Mouse (Mus musculus) forebrain, embryonic 10.5 days (tissue): ENCODE results near the gene Smim6. TPM values are rescaled to one million over a fixed set of nuclear protein-coding genes. Genes with fewer than 3 reads are reported as not detected.

Source experiments
- DNase-seq: peaks from one replicate; pipeline ENCODE4 v3.0.0-alpha.2; 2017; ENCODE audit warnings: low spot score; ENCODE audit errors: extremely low spot score
- H3K27ac ChIP-seq: fragments of 300-500 bp; sonication (generic); 2 replicates; pipeline ENCODE4 v1.5.1; 2016; ENCODE audit warnings: mild to moderate bottlenecking
- H3K27me3 ChIP-seq: fragments of 300-500 bp; sonication (generic); 2 replicates; pipeline ENCODE4 v1.6.1; 2016; ENCODE audit warnings: mild to moderate bottlenecking; ENCODE audit not compliant: poor library complexity, severe bottlenecking
- H3K36me3 ChIP-seq: fragments of 300-500 bp; sonication (generic); replicated peaks from 2 replicates; pipeline ENCODE4 v1.6.1; 2016; ENCODE audit warnings: mild to moderate bottlenecking, moderate library complexity
- H3K4me1 ChIP-seq: fragments of 300-500 bp; sonication (generic); 2 replicates; pipeline ENCODE4 v1.6.1; 2016
- H3K4me3 ChIP-seq: fragments of 300-500 bp; sonication (generic); 2 replicates; pipeline ENCODE4 v1.5.1; 2016; ENCODE audit warnings: mild to moderate bottlenecking, moderate library complexity
- H3K9me3 ChIP-seq: fragments of 300-500 bp; sonication (generic); 2 replicates; pipeline ENCODE4 v1.6.1; 2016; ENCODE audit warnings: mild to moderate bottlenecking, moderate library complexity
- WGBS: fragments of 180-500 bp; shearing (Covaris S2); methylation state at CpG from one replicate; pipeline ENCODE4 v1.1.7; 2016; 5-methylcytosine and 5-hydroxymethylcytosine counted together
- polyA plus RNA-seq: library from polyadenylated mRNA; unstranded; fragments of >200 nt; fragmentation: Nextera tagmentation; extraction: Ambion mirVana; gene quantifications from 2 replicates; pipeline ENCODE4 v1.2.1, GENCODE M21; 2016

Gene Smim6
- polyA plus RNA-seq, 1 experiment from 2014 or later = 0.83 TPM

GRCm38 (mm10) chr11:115929818-115930217, 18.0 kb downstream of the Smim6 start:
- WGBS = 81% methylated on average over 3 of the region's 3 CpGs
- Histone ChIP-seq H3K4me1 (peaks cover 22% of the 10 kb centered on the region), H3K36me3 (peaks cover 43% of the 10 kb centered on the region), H3K27ac (no peak overlapping the region), H3K27me3 (no peaks in the 10 kb centered on the region), H3K9me3 (no peaks in the 10 kb centered on the region), H3K4me3 (no peak overlapping the region)
- no peak for DNase-seq

DNA sequence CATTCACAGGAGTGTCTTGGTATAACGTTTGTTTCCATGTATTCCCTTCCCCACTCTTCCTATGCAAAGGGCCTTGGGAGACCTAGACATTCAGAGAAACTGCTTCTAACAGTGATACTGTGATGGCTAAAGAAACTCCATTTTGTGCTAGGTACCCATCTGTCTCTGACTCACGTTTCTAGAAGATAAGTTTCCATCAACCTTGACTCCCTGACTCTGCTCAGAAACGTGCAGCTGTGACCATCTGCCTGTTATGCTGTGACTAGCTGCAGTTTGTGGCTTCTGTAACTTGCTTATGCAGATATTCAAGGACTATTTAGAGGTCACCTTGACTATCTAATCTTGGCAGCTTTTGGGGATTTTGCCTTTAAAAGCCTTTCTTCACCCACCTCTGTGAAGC, 19.4 kb downstream of the Smim6 start:
- 77% methylated on average over 3 of the region's 3 CpGs for WGBS

DNA sequence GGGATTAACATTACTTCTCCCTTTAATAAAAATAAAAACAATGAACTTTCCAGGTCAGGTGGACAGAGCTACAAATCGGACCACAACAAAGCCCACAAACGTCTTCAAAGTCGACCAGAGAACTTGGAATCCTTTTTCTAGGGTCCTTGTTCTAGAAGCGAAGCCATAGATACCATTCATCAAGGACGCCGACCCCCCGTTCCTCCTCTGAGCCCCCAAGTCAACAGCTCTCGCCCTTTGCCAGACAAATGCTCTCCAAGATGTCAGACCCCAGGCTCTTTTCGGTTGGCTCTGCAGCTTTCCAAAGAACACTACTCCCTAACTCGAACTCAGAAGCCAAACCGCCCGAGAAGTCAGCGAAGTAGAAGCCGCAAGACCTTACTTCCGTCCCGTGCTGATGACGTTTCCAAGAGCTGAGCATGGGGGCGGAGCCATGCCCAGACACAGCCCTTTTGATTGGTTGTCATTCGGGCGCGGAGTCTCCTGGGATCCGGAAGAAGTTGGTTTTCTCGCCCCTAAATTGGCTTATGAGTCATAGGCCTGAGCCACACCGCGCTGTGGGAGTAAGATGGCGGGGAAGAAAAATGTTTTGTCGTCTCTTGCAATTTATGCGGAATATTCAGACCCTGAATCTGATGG, 21.4 kb downstream of the Smim6 start, which contains the start of the genes Sap30bp and Recql5:
TSS of gene Sap30bp (plus strand) at position 175 of the 639 bp plus-strand sequence.
TSS of gene Recql5 (minus strand) at position 370 of the 639 bp plus-strand sequence.
- no peaks in the 10 kb centered on the region for H3K27me3 ChIP-seq
- no peaks in the 10 kb centered on the region for H3K9me3 ChIP-seq
- WGBS = under 1% methylated on average over 28 of the region's 28 CpGs
- peaks cover 47% of the 10 kb centered on the region for H3K36me3 ChIP-seq
- DNase-seq = peak; percentile 99
- peak within 1 kb of the TSS; percentile 97 for H3K4me3 ChIP-seq
- peaks cover 28% of the 10 kb centered on the region for H3K4me1 ChIP-seq
- peak within 1 kb of the TSS; percentile 86 for H3K27ac ChIP-seq

More for the DNA sequence above, 19.4 kb downstream of the Smim6 start:
- H3K36me3 ChIP-seq = peaks cover 46% of the 10 kb centered on the region
- H3K4me3 ChIP-seq = no peak overlapping the region
- no peaks in the 10 kb centered on the region for H3K9me3 ChIP-seq
- peaks cover 28% of the 10 kb centered on the region for H3K4me1 ChIP-seq
- no peaks in the 10 kb centered on the region for H3K27me3 ChIP-seq
- no peak overlapping the region for H3K27ac ChIP-seq
- DNase-seq = no peak

GRCm38 (mm10) chr11:115933747-115934110, 21.9 kb downstream of the Smim6 start:
- no peak for DNase-seq
- peaks cover 47% of the 10 kb centered on the region for H3K36me3 ChIP-seq
- WGBS = 2% methylated on average over 16 of the region's 16 CpGs
- no peaks in the 10 kb centered on the region for H3K27me3 ChIP-seq
- H3K4me3 ChIP-seq = peak overlapping the region; percentile 97
- H3K4me1 ChIP-seq = peaks cover 28% of the 10 kb centered on the region
- no peaks in the 10 kb centered on the region for H3K9me3 ChIP-seq
- H3K27ac ChIP-seq = peak overlapping the region; percentile 86

GRCm38 (mm10) chr11:115939690-115940329, 28.0 kb downstream of the Smim6 start:
- 43% methylated on average over 6 of the region's 6 CpGs for WGBS

DNA sequence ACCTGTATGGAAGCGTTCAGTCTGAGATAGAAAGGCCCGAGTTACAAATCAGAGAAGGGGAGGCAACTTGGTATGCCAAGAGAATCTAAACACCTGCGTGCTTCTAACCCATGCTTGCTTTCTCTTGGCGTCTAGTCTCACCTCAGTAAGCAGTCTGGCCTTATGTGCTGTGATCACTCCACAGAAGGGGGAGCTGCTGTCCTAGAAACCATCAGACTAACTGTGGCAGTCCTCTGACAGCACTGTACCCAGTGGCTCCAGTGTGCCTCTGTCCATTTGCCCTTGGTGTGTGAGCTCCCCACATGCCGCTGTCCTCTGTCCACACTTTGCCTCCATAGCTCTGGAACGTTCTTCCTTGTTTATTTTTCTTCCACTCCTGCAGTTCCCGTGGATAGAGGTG, 30.2 kb downstream of the Smim6 start:
- Histone ChIP-seq H3K27me3 (no peaks in the 10 kb centered on the region), H3K36me3 (peaks cover 99% of the 10 kb centered on the region), H3K9me3 (no peaks in the 10 kb centered on the region), H3K4me1 (no peaks in the 10 kb centered on the region), H3K4me3 (no peak overlapping the region), H3K27ac (no peak overlapping the region)
- no peak for DNase-seq
- 92% methylated on average over 7 of the region's 7 CpGs for WGBS

More at GRCm38 (mm10) chr11:115939690-115940329, 28.0 kb downstream of the Smim6 start:
- Histone ChIP-seq H3K27me3 (no peaks in the 10 kb centered on the region), H3K36me3 (peaks cover 98% of the 10 kb centered on the region), H3K4me1 (peaks cover 6% of the 10 kb centered on the region), H3K4me3 (no peak overlapping the region), H3K9me3 (no peaks in the 10 kb centered on the region), H3K27ac (no peak overlapping the region)
- DNase-seq = peak; percentile 41

DNA sequence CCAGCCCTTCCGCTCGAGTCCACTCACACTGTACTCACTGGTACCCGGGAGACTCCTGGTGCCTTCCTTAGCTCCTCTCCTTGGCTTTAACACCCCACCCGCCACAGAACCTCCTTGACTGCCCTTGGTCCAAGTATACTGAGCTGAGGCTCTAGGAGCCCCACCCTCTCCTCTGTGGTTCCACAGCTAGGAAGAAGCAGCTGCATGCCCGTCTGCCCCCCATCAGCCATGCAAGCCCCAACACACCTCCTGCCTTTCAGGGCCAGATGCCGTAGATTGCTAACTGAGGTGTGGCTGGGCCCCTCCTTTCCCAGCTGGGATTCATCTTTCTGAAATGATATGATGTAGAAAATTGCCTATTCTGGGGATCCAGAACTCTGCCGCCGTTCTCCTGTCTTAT, 33.4 kb downstream of the Smim6 start:
- 91% methylated on average over 8 of the region's 8 CpGs for WGBS
- peaks cover 100% of the 10 kb centered on the region for H3K36me3 ChIP-seq
- no peak for DNase-seq
- no peak overlapping the region for H3K4me3 ChIP-seq
- no peak overlapping the region for H3K27ac ChIP-seq
- H3K27me3 ChIP-seq = no peaks in the 10 kb centered on the region
- H3K9me3 ChIP-seq = no peaks in the 10 kb centered on the region
- no peaks in the 10 kb centered on the region for H3K4me1 ChIP-seq

- no peak for DNase-seq
- no peaks in the 10 kb centered on the region for H3K27me3 ChIP-seq
- 92% methylated on average over 9 of the region's 9 CpGs for WGBS
- no peaks in the 10 kb centered on the region for H3K4me1 ChIP-seq
- H3K27ac ChIP-seq = no peak overlapping the region
- H3K36me3 ChIP-seq = peaks cover 100% of the 10 kb centered on the region
- no peaks in the 10 kb centered on the region for H3K9me3 ChIP-seq
- no peak overlapping the region for H3K4me3 ChIP-seq
Observed at GRCm38 (mm10) chr11:115946221-115946828, 34.5 kb downstream of the Smim6 start.

DNA sequence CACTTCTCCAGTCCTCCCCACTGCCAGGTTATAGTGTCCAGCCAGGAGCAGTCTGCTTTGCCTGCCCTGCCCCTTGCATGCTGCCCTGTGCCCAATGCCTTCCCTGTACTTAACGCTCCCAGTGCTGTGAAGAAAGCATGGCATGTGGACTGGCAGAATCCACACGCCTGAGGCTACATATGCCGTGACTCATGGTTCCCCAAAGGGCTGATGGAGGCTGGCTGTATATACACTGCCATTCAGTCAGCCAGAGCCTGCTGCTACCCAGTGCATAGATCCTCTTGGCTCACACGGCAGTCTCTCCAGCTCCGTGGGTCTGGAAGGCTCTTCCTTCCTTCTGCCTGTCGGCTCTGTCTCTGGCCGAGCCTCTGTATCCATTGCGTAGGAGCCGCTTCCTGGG, 36.5 kb downstream of the Smim6 start:
- no peak overlapping the region for H3K4me3 ChIP-seq
- no peak overlapping the region for H3K27ac ChIP-seq
- H3K27me3 ChIP-seq = no peaks in the 10 kb centered on the region
- no peaks in the 10 kb centered on the region for H3K4me1 ChIP-seq
- H3K36me3 ChIP-seq = peaks cover 100% of the 10 kb centered on the region
- no peak for DNase-seq
- no peaks in the 10 kb centered on the region for H3K9me3 ChIP-seq
- 93% methylated on average over 9 of the region's 9 CpGs for WGBS

DNA sequence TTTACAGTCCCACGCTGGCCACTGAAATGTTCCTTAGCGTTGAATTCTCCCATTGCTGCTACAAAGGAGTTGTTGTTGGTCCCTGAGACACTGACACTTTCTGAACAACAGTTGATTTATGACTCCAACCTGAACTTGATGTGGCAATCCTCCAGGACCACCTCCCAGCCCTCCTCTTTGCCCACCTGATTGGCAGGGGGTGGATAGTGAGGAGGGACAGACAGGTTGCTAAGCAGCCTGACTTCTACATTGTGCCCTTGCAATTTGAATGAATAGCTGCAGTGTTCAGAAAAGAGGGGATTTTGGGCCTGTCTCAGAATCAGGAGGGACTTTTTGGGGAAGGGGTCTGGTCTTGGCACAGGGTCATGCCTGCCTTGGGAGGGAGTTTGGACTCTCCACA, 38.9 kb downstream of the Smim6 start:
- H3K27ac ChIP-seq = no peak overlapping the region
- H3K9me3 ChIP-seq = no peaks in the 10 kb centered on the region
- peaks cover 100% of the 10 kb centered on the region for H3K36me3 ChIP-seq
- no peaks in the 10 kb centered on the region for H3K27me3 ChIP-seq
- WGBS = 95% methylated on average over 2 of the region's 2 CpGs
- H3K4me1 ChIP-seq = peaks cover 7% of the 10 kb centered on the region
- H3K4me3 ChIP-seq = no peak overlapping the region
- DNase-seq = no peak

- peaks cover 88% of the 10 kb centered on the region for H3K36me3 ChIP-seq
- 92% methylated on average over 5 of the region's 5 CpGs for WGBS
- H3K4me3 ChIP-seq = no peak overlapping the region
- no peaks in the 10 kb centered on the region for H3K9me3 ChIP-seq
- DNase-seq = no peak
- H3K4me1 ChIP-seq = peaks cover 27% of the 10 kb centered on the region
- H3K27ac ChIP-seq = no peak overlapping the region
- H3K27me3 ChIP-seq = no peaks in the 10 kb centered on the region
Observed at GRCm38 (mm10) chr11:115954712-115955111, 42.9 kb downstream of the Smim6 start.

DNA sequence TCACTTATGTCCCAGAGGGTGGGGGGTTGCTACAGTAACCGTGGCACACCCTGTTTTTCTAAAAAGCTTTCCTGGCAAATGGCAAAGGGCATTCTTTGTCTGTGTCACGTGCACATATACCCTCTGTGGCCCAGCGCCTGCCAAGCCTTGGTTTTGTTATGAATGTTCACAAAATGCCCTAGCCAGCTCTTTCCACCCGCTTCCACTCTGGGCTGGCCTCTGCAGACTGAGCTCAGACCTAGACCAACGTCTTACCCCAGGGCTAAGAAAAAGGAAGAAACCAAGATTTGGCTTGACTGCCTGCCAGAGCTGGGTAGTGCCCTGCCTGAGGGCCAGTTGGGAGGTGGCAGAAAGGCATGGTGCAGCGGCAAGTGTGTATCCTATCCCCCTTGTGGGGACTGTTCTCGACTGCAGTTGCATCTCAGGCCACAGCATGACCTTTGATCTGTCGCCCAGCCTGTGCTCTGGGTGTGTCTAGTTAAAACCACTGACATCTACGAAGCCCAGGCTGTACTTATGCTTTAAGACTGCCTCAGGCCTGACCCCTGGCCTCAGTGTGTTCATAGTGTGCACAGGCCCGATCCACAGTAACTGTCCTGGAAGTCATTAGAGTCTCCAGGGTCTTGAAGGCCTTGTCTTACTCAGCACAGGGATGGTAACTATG, 43.5 kb downstream of the Smim6 start:
- no peak for DNase-seq
- Histone ChIP-seq H3K4me1 (peaks cover 27% of the 10 kb centered on the region), H3K27ac (no peak overlapping the region), H3K9me3 (no peaks in the 10 kb centered on the region), H3K36me3 (peaks cover 88% of the 10 kb centered on the region), H3K4me3 (no peak overlapping the region), H3K27me3 (no peaks in the 10 kb centered on the region)
- 68% methylated on average over 10 of the region's 10 CpGs for WGBS
